In genomic region chr8:40187584-40187934, GRCm38 (mm10) we compare ENCODE assay signal across 9 mouse cellular contexts.
DNase-seq lines count a peak whose midpoint lies in the region; ATAC-seq and TF ChIP-seq lines count a peak whose summit lies in the region.
"Had no signal": no experiment of that assay in that cellular context is flagged by ENCODE, and none has a peak within 500 bp of the region (broad histone marks: within the 10 kb centered on the region; RNA-seq: fewer than 3 reads in every experiment).

No protein-coding gene starts in this region.

- no peaks in the 10 kb centered on the region for H3K9me3 ChIP-seq in forebrain, embryonic 14.5 days (replicated peaks; ENCODE audit: control insufficient read depth, low read length)
- H3K9me3 ChIP-seq in kidney, postnatal 0 days (replicated peaks; ENCODE audit: low read length), result no peaks in the 10 kb centered on the region

- peak overlapping the region; percentile 45 for H3K4me2 ChIP-seq in forebrain, embryonic 14.5 days (ENCODE audit: low read length)
- peak overlapping the region; percentile 25; the same call in 1 of the 2 replicates for H3K4me2 ChIP-seq in kidney, postnatal 0 days (ENCODE audit: low read length)

- no peaks in the 10 kb centered on the region for H3K36me3 ChIP-seq in forebrain, embryonic 14.5 days (ENCODE audit: control insufficient read depth, insufficient read depth, low read length)
- H3K36me3 ChIP-seq in kidney, postnatal 0 days (ENCODE audit: insufficient read depth, low read length), result no peaks in the 10 kb centered on the region
- no peaks in the 10 kb centered on the region for H3K36me3 ChIP-seq in thymus, adult 2 months (ENCODE audit: control insufficient read depth, insufficient read depth, low read length)

- 2% methylated on average over 5 of the region's 5 CpGs for WGBS in forebrain, embryonic 14.5 days
- 1% methylated on average over 5 of the region's 5 CpGs for WGBS in kidney, postnatal 0 days
- 7% methylated on average over 5 of the region's 5 CpGs for WGBS in thymus, adult 2 months

- H3K4me3 ChIP-seq in forebrain, embryonic 14.5 days (ENCODE audit: low read depth, low read length), result no peak overlapping the region
- no peak overlapping the region for H3K4me3 ChIP-seq in kidney, postnatal 0 days (replicated peaks; ENCODE audit: low read depth, low read length)
- H3K4me3 ChIP-seq in thymus, adult 2 months (ENCODE audit: control insufficient read depth, insufficient read depth, low read length), result no peak overlapping the region
- H3K4me3 ChIP-seq: myocyte had no signal

- no peaks in the 10 kb centered on the region for H3K4me1 ChIP-seq in forebrain, embryonic 14.5 days (ENCODE audit: control insufficient read depth, insufficient read depth, low read length)
- no peaks in the 10 kb centered on the region for H3K4me1 ChIP-seq in kidney, postnatal 0 days (replicated peaks; ENCODE audit: insufficient read depth, low read length)
- H3K4me1 ChIP-seq in thymus, adult 2 months (replicated peaks; ENCODE audit: control insufficient read depth, insufficient read depth, low read length), result no peaks in the 10 kb centered on the region

- no peak overlapping the region for H3K27ac ChIP-seq in forebrain, embryonic 14.5 days (ENCODE audit: low read depth, low read length)
- H3K27ac ChIP-seq in kidney, postnatal 0 days, result no peak overlapping the region
- H3K27ac ChIP-seq in thymus, adult 2 months (ENCODE audit: control insufficient read depth, insufficient read depth, low read length), result no peak overlapping the region

- peak; percentile 7 for DNase-seq in ovary, postnatal 14 days (ENCODE audit: low spot score)
- no peak for DNase-seq in ovary, postnatal 36 days (ENCODE audit: low spot score)
- DNase-seq in cerebellum, adult 11-12 months, result peak; percentile 22
- DNase-seq in forebrain, embryonic 14.5 days (ENCODE audit: low spot score), result peak; percentile 92
- peak; percentile 86 for DNase-seq in kidney, postnatal 0 days (ENCODE audit: low spot score)
- peak; percentile 41 for DNase-seq in lung, postnatal 10 days
- DNase-seq in skeletal muscle tissue, adult 2 months (ENCODE audit: low read depth, low spot score), result peak; percentile 10
- DNase-seq in thymus, adult 2 months, result no peak

- TF ChIP-seq CTCF in kidney, postnatal 0 days (IDR thresholded peaks at IDR 0.05; ENCODE audit: low read depth), result peak; percentile 80
- TF ChIP-seq CTCF in thymus, adult 2 months (IDR thresholded peaks at IDR 0.05; ENCODE audit: borderline replicate concordance, control insufficient read depth, extremely low read depth, insufficient read depth, low read length, poor library complexity), result no peak

- no peaks in the 10 kb centered on the region for H3K27me3 ChIP-seq in forebrain, embryonic 14.5 days (replicated peaks; ENCODE audit: control insufficient read depth, insufficient read depth, low read length)
- no peaks in the 10 kb centered on the region for H3K27me3 ChIP-seq in kidney, postnatal 0 days (ENCODE audit: insufficient read depth, low read length)
- H3K27me3 ChIP-seq in thymus, adult 2 months (ENCODE audit: control insufficient read depth, insufficient read depth, low read length), result no peaks in the 10 kb centered on the region

- no peak overlapping the region for H3K9ac ChIP-seq in forebrain, embryonic 14.5 days (ENCODE audit: low read length)
- H3K9ac ChIP-seq in kidney, postnatal 0 days (ENCODE audit: low read depth, low read length), result no peak overlapping the region

- TF ChIP-seq POLR2A in thymus, adult 2 months (IDR thresholded peaks at IDR 0.05; ENCODE audit: control insufficient read depth, extremely low read depth, insufficient read depth, low read length, poor library complexity), result no peak

- ATAC-seq in forebrain, embryonic 14.5 days, result peak; percentile 83
- no peak for ATAC-seq in kidney, postnatal 0 days (replicated peaks; ENCODE audit: low FRiP score, low read depth)

Comparison
In these comparisons a context has a peak if more than half of its experiments do, and no peak if none do; other contexts are left out.
1. DNase-seq: peak in ovary, postnatal 14 days (single experiment), cerebellum, adult 11-12 months (single experiment), forebrain, embryonic 14.5 days (single experiment), kidney, postnatal 0 days (single experiment), lung, postnatal 10 days (single experiment) and skeletal muscle tissue, adult 2 months (single experiment); none in ovary, postnatal 36 days (single experiment) and thymus, adult 2 months (single experiment).